Mouse (Mus musculus) bone marrow, adult 2 months (tissue): ENCODE measurements at regions not wholly inside any gene's neighbourhood (a gene's known extent, or its start where the extent isn't known, plus 50 kb on each side); places are given as distances from the start of the nearest gene placed in this dataset.

Source experiments
- CTCF ChIP-seq: fragments of 200-500 bp; IDR thresholded peaks from 2 replicates; pipeline ENCODE4 v1.5.1; 2011; ENCODE audit warnings: low read length, control low read depth; ENCODE audit not compliant: control insufficient read depth, insufficient read depth
- POLR2A ChIP-seq: fragments of 200-500 bp; IDR thresholded peaks from 2 replicates; pipeline ENCODE4 v1.6.1; 2011; ENCODE audit warnings: low read depth, mild to moderate bottlenecking, control low read depth, low read length, borderline replicate concordance; ENCODE audit not compliant: control insufficient read depth

- TF ChIP-seq CTCF (no peak), POLR2A (no peak)
Observed at GRCm38 (mm10) chr11:22608945-22609344, 97.1 kb downstream of the Tmem17 start.
